Comparison of ENCODE assay signal across 27 mouse cellular contexts in genomic region chr6:134122945-134123344, GRCm38 (mm10).
A peak's percentile ranks its signal among the peaks of the same experiment; 100 is the strongest.
DNase-seq lines count a peak whose midpoint lies in the region; ATAC-seq and TF ChIP-seq lines count a peak whose summit lies in the region.
"Had no signal": no experiment of that assay in that cellular context is flagged by ENCODE, and none has a peak within 500 bp of the region (broad histone marks: within the 10 kb centered on the region; RNA-seq: fewer than 3 reads in every experiment).

No protein-coding gene starts in this region.

- H3K4me3 ChIP-seq in embryonic facial prominence, embryonic 14.5 days (ENCODE audit: low read depth, low read length) = no peak overlapping the region
- no peak overlapping the region for H3K4me3 ChIP-seq in embryonic facial prominence, embryonic 10.5 days
- H3K4me3 ChIP-seq: embryonic facial prominence, embryonic 15.5 days; gastrocnemius, adult 2 months; hindbrain, embryonic 12.5 days; hindbrain, embryonic 15.5 days had no signal

- 76% methylated on average over 5 of the region's 5 CpGs for WGBS in embryonic facial prominence, embryonic 14.5 days
- WGBS in embryonic facial prominence, embryonic 10.5 days = 89% methylated on average over 5 of the region's 5 CpGs

- no peak overlapping the region for H3K9ac ChIP-seq in embryonic facial prominence, embryonic 14.5 days (ENCODE audit: low read depth, low read length)
- H3K9ac ChIP-seq: embryonic facial prominence, embryonic 15.5 days; forebrain, postnatal 0 days; hindbrain, embryonic 12.5 days; hindbrain, embryonic 15.5 days had no signal

- DNase-seq in embryonic facial prominence, embryonic 14.5 days (ENCODE audit: low spot score) = peak; percentile 45
- no peak for DNase-seq in embryonic facial prominence, embryonic 10.5 days (ENCODE audit: low spot score)
- DNase-seq in brain, embryonic 14.5 days (ENCODE audit: low read depth) = peak; percentile 48
- peak; percentile 13 for DNase-seq in splenic B cell, adult 2 months (ENCODE audit: low read depth, low spot score)
- no peak for DNase-seq in left cerebral cortex, postnatal 14 days (ENCODE audit: low spot score in 2 of 2)
- DNase-seq in cerebellum, postnatal 36 days = no peak
- no peak for DNase-seq in MN1 (ENCODE audit: low spot score)
- DNase-seq: adrenal gland, adult 8-10 months; adrenal gland, postnatal 25 days; B cell, adult 2 months; cerebellum, adult 11 months; cerebellum, adult 2 months; cerebellum, adult 9-11 months; cerebellum, postnatal 25 days; embryo, embryonic 11 days; forebrain, postnatal 0 days; gastrocnemius, adult 2 months; gastrocnemius, postnatal 14 days; heart, adult 11 months had no signal

- no peak overlapping the region for H3K27ac ChIP-seq in embryonic facial prominence, embryonic 14.5 days (replicated peaks; ENCODE audit: low read depth, low read length)
- H3K27ac ChIP-seq in embryonic facial prominence, embryonic 10.5 days (replicated peaks) = no peak overlapping the region
- H3K27ac ChIP-seq: embryonic facial prominence, embryonic 15.5 days; gastrocnemius, adult 2 months; hindbrain, embryonic 12.5 days; hindbrain, embryonic 15.5 days had no signal

- H3K9me3 ChIP-seq in embryonic facial prominence, embryonic 14.5 days (ENCODE audit: control insufficient read depth, low read length) = no peaks in the 10 kb centered on the region
- H3K9me3 ChIP-seq in embryonic facial prominence, embryonic 10.5 days = no peaks in the 10 kb centered on the region
- H3K9me3 ChIP-seq: embryonic facial prominence, embryonic 15.5 days; G1E; hindbrain, embryonic 12.5 days; hindbrain, embryonic 15.5 days had no signal

- TF ChIP-seq CTCF in brain, embryonic 14.5 days (IDR thresholded peaks at IDR 0.05; ENCODE audit: borderline replicate concordance, extremely low read depth, insufficient read depth, insufficient read length) = no peak

- H3K27me3 ChIP-seq in embryonic facial prominence, embryonic 14.5 days (replicated peaks; ENCODE audit: control insufficient read depth, insufficient read depth, low read length) = no peaks in the 10 kb centered on the region
- no peaks in the 10 kb centered on the region for H3K27me3 ChIP-seq in embryonic facial prominence, embryonic 10.5 days (replicated peaks; ENCODE audit: low read depth, poor library complexity, severe bottlenecking)
- no peaks in the 10 kb centered on the region for H3K27me3 ChIP-seq in splenic B cell, adult 2 months (ENCODE audit: control insufficient read depth, insufficient read depth, low read length, poor library complexity, severe bottlenecking)
- H3K27me3 ChIP-seq: embryonic facial prominence, embryonic 15.5 days; hindbrain, embryonic 12.5 days; hindbrain, embryonic 15.5 days had no signal

- H3K36me3 ChIP-seq in embryonic facial prominence, embryonic 14.5 days (ENCODE audit: control insufficient read depth, insufficient read depth, low read length) = no peaks in the 10 kb centered on the region
- H3K36me3 ChIP-seq in embryonic facial prominence, embryonic 10.5 days (replicated peaks) = peaks cover 15% of the 10 kb centered on the region
- no peaks in the 10 kb centered on the region for H3K36me3 ChIP-seq in splenic B cell, adult 2 months (ENCODE audit: control insufficient read depth, insufficient read depth, low read length, poor library complexity, severe bottlenecking)
- H3K36me3 ChIP-seq: embryonic facial prominence, embryonic 15.5 days; hindbrain, embryonic 12.5 days; hindbrain, embryonic 15.5 days had no signal

- intact Hi-C loops in left cerebral cortex, postnatal 14 days (cut with DNase I) = no loop called here

- no peak for TF ChIP-seq POLR2A in brain, embryonic 14.5 days (IDR thresholded peaks at IDR 0.05; ENCODE audit: borderline replicate concordance, extremely low read depth, insufficient read depth, insufficient read length, poor library complexity, severe bottlenecking)

- ATAC-seq in embryonic facial prominence, embryonic 14.5 days (ENCODE audit: low read depth) = no peak; the same call in 1 of the 2 replicates
- peak; percentile 44 for ATAC-seq in CD4-positive, CD25-positive, alpha-beta regulatory T cell, adult 4 months
- ATAC-seq: forebrain, embryonic 14.5 days; forebrain, postnatal 0 days; intestine, embryonic 16.5 days had no signal

- H3K4me2 ChIP-seq in embryonic facial prominence, embryonic 14.5 days (ENCODE audit: low read depth, low read length) = no peak overlapping the region
- H3K4me2 ChIP-seq: embryonic facial prominence, embryonic 15.5 days; heart, embryonic 11.5 days; hindbrain, embryonic 12.5 days; hindbrain, embryonic 15.5 days had no signal

- H3K4me1 ChIP-seq in embryonic facial prominence, embryonic 14.5 days (ENCODE audit: control insufficient read depth, insufficient read depth, low read length) = peaks cover 8% of the 10 kb centered on the region; the same call in 1 of the 2 replicates
- H3K4me1 ChIP-seq in embryonic facial prominence, embryonic 10.5 days = peaks cover 15% of the 10 kb centered on the region

Comparison
In these comparisons a context has a peak if more than half of its experiments do, and no peak if none do; other contexts are left out.
1. DNase-seq: peak in embryonic facial prominence, embryonic 14.5 days (single experiment), brain, embryonic 14.5 days (single experiment) and splenic B cell, adult 2 months (single experiment); none in embryonic facial prominence, embryonic 10.5 days (single experiment), left cerebral cortex, postnatal 14 days (0 of 2), cerebellum, postnatal 36 days (0 of 2) and MN1 (single experiment).